In genomic region chr13:6374570-6375173, GRCm38 (mm10) we compare ENCODE assay signal across 14 mouse cellular contexts.
"Had no signal": no experiment of that assay in that cellular context is flagged by ENCODE, and none has a peak within 500 bp of the region (broad histone marks: within the 10 kb centered on the region; RNA-seq: fewer than 3 reads in every experiment).

No protein-coding gene starts in this region.

- H3K9me3 ChIP-seq: limb, embryonic 13.5 days; neural tube, embryonic 13.5 days had no signal

- H3K36me3 ChIP-seq: limb, embryonic 13.5 days; neural tube, embryonic 13.5 days had no signal

- H3K27me3 ChIP-seq: limb, embryonic 13.5 days; neural tube, embryonic 13.5 days had no signal

- DNase-seq: kidney, adult 18-20 months; kidney, postnatal 10 days; kidney, postnatal 4 days; left cerebral cortex, postnatal 4 days; lung, adult 18-20 months; lung, postnatal 36 days; retina, postnatal 1 day; right cerebral cortex, postnatal 4 days; spleen, adult 18-20 months; thymus, postnatal 36 days had no signal

- H3K9ac ChIP-seq: limb, embryonic 13.5 days; liver, embryonic 14.5 days; neural tube, embryonic 13.5 days had no signal

- H3K27ac ChIP-seq: layer of hippocampus, adult 2 months; limb, embryonic 13.5 days; liver, embryonic 14.5 days; neural tube, embryonic 13.5 days had no signal

- H3K4me2 ChIP-seq: limb, embryonic 13.5 days; neural tube, embryonic 13.5 days had no signal

- H3K4me3 ChIP-seq: layer of hippocampus, adult 2 months; limb, embryonic 13.5 days; neural tube, embryonic 13.5 days had no signal

- H3K4me1 ChIP-seq: limb, embryonic 13.5 days; neural tube, embryonic 13.5 days had no signal
